In genomic region chr11:8948871-8949270, GRCm38 (mm10) we compare ENCODE assay signal across 19 mouse cellular contexts. TPM values are rescaled to one million over a fixed set of nuclear protein-coding genes. Genes with fewer than 3 reads are reported as not detected.
"Had no signal": no experiment of that assay in that cellular context is flagged by ENCODE, and none has a peak within 500 bp of the region (broad histone marks: within the 10 kb centered on the region; RNA-seq: fewer than 3 reads in every experiment).

No protein-coding gene starts in this region.

- H3K36me3 ChIP-seq: intestine, embryonic 15.5 days; neural tube, embryonic 12.5 days; neural tube, embryonic 15.5 days; stomach, embryonic 15.5 days had no signal

- DNase-seq: kidney, adult 11 months; kidney, adult 9 months; kidney, postnatal 14 days; kidney, postnatal 4 days; layer of hippocampus, adult 9-11 months; liver, postnatal 0 days; lung, postnatal 4 days; midbrain, embryonic 14.5 days; right cerebral cortex, adult 18-20 months; right cerebral cortex, postnatal 14 days; right cerebral cortex, postnatal 4 days; thymus, postnatal 25 days had no signal

- H3K4me2 ChIP-seq: intestine, embryonic 15.5 days; liver, embryonic 11.5 days; midbrain, embryonic 11.5 days; neural tube, embryonic 12.5 days; neural tube, embryonic 15.5 days; stomach, embryonic 15.5 days had no signal

- H3K9ac ChIP-seq: intestine, embryonic 15.5 days; liver, embryonic 14.5 days; liver, postnatal 0 days; neural tube, embryonic 12.5 days; neural tube, embryonic 15.5 days; stomach, embryonic 15.5 days had no signal

- H3K4me1 ChIP-seq: intestine, embryonic 15.5 days; neural tube, embryonic 12.5 days; neural tube, embryonic 15.5 days; stomach, embryonic 15.5 days had no signal

- H3K4me3 ChIP-seq: intestine, embryonic 15.5 days; neural tube, embryonic 12.5 days; neural tube, embryonic 15.5 days; stomach, embryonic 15.5 days had no signal

- H3K27me3 ChIP-seq: intestine, embryonic 15.5 days; neural tube, embryonic 12.5 days; neural tube, embryonic 15.5 days; stomach, embryonic 15.5 days had no signal

- ATAC-seq: intestine, embryonic 15.5 days; liver, postnatal 0 days had no signal

- H3K9me3 ChIP-seq: intestine, embryonic 15.5 days; neural tube, embryonic 12.5 days; neural tube, embryonic 15.5 days; stomach, embryonic 15.5 days had no signal

- H3K27ac ChIP-seq: intestine, embryonic 15.5 days; liver, embryonic 14.5 days; neural tube, embryonic 12.5 days; neural tube, embryonic 15.5 days; stomach, embryonic 15.5 days had no signal

RNA-seq across cellular contexts. Expression of gene Pkd1l1, which starts 24.2 kb away (rescaled TPM):
- polyA plus RNA-seq: liver, postnatal 0 days; midbrain, embryonic 11.5 days had no signal
